Mouse (Mus musculus) adrenal gland, adult 2 months (tissue): Measurements from ENCODE around the gene Carmil1. TPM values are rescaled to one million over a fixed set of nuclear protein-coding genes. Genes with fewer than 3 reads are reported as not detected.
A peak's percentile ranks its signal among the peaks of the same experiment; 100 is the strongest.

Experiments used
- DNase-seq: peaks from one replicate; pipeline ENCODE4 v3.0.0; 2021
- polyA plus RNA-seq: library from polyadenylated mRNA; depleted of rRNA; stranded (reverse); fragments of >200 nt; gene quantifications from 2 replicates; pipeline ENCODE4 v1.2.3, GENCODE M21; 2012; rRNA removed
- total RNA-seq, 2 experiments: library from RNA; stranded (reverse); gene quantifications; 2 replicates each; pipeline ENCODE4 v1.2.3; 2021

Gene Carmil1
- total and polyA plus RNA-seq, 3 experiments, result 5.7 to 61.4 (median 52.7) TPM

DNA sequence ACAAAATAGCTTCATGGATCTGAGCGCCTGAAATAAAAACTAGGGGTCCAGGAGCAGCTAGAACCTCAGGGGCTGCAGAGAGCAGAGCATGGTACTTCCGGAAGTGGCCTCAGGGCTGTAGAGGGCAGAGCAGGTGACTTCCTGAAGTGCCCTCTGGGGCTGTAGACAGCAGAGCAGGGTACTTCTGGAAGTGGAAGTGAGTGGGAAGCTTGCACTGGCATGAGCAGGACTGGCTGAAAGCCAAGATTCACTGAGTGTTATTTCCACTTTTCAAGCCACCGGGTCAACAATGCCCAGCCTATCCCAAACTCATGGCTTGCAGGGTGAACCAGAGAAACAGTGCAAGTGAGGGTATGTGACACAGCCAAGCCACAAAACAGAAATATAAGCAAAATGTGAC lies 243.1 kb downstream of the Carmil1 start:
- DNase-seq, result no peak

DNA sequence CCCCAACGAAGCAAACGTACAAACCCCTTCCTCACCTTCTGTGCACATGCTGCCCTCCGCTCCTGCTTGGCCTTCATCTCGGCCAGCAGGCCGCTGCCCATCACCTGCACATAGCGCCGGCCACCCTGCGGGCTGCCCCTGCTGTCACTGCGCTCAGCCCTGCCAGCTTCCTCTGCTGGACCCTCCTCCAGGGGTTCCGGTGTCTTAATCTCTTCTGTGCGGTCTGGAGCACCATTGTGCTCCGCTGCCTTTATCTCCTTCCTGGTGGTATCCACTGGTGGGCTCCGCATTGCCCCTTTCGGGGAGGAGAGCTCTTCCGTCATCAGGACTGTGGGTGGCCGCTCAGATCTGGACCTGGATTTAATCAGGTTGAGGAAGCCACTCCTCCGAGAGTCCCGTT lies 244.4 kb downstream of the Carmil1 start:
- DNase-seq, result no peak

DNA sequence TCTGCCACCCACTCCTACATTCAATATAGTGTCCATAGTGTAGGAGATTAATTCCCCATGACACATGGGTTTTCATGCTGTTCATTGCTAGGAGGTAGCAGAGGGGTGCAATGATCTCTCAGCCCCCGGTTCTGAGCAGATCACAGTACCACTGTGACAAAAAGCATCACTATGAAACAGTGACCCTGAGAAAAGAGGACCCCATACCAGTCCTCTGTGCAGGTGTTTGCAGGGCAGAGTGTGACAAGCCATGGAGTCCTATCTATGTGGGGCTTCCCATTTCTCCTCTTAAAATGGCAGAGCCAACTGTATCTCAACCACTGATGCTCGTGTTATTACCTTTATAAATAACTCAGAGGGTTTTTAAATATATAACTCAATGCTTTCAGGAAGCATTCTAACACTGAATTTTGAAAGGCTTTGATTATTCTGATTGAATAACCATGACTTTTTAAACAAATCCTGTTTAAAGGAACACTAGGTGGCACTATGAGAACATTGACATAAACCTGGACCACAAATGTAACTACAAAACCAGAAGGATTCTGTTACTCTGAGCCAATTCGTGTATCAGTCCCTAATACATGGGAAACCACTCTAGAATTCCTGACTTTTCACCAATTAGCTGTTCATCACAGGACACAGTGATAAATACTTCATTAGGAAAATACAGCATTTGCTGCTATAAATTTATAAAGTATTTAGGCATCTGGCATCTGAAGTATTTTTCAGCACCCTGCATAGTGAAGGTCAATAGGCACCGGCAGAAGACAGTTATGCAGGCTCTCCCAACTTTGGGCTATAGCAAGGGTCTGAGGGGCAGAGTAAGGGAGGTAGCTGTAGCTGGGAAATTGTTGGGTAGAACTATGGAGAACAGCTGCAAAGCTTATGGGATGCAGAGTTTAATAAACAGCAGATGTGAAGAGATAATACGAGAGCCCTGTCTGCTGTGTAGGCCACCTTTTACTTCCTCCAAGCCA lies 253.1 kb downstream of the Carmil1 start:
- no peak for DNase-seq

DNA sequence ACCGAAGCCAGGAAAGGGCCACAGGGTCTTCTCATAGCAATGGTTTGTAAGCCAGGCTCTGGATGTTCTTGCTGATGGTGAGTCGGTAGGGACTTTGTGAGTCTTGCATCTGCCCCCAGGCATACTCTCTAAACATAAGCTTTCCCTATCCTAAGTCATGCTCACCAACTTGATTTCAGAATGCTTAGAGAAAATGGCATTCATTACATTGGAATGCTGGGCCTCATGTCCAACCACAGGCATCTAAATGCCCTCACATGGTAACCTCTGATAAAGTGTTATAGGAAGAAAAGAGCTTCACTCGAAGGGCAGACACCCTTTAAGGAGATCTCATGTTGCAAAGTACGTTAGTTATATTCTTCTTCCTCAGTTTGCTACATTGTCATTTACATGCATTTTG lies 262.1 kb downstream of the Carmil1 start:
- DNase-seq, result no peak

DNA sequence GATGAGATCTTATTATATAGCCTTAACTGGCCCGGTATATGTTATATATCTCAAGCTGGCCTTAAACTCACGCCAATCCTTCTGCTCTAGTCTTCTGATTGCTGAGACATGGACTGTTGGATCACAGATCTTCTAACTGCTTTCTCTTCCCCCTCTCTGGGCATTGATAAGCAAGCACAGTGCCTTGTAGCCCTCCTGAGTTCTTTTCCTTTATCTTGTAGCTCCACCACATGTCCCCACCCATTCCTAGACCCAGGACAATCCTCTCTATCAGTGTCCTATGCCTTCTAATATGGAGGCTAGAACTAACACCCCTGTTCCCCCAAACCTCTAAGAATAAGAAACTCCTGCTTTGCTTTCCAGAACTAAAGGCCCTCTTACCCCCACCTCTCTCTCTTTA lies 275.1 kb downstream of the Carmil1 start:
- no peak for DNase-seq

DNA sequence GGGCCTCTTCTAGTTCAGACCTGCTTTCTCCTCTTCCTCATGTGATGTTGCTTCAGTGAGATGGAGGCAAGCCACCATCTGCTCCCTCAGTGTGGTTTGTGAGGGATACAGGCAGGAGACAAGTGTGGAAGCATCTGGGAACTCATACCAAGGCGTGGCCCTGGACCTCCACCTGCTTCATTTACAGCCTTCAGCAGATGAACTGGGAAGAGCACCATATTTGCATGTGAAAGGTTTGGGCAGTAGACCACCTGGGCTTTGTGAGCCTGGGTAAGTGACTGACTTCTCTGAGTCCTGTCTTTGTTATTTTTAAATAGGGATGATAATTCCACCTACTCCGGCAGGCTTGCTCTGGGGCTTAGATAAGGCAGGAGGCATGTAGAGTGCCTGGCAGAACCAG lies 278.8 kb downstream of the Carmil1 start:
- DNase-seq, result no peak

DNA sequence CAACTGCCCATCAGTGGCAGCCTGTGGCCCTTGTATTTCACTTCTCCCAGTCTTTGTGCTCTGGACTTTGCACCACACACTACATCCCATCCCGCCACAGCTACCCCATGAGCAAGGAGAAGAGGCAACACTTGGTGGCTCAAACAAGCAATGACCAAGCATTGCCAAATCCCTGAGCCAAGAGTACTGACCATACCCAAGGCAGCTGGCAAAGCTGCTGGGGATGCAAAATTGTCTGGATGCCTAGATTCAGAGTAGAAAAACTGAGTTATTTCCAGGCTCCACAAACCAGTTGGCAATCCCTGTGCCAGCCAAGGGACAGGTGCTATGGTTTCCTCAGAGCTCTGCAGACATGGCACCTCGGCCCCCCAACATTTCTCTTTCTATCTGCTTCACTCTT lies 279.5 kb downstream of the Carmil1 start:
- no peak for DNase-seq

DNA sequence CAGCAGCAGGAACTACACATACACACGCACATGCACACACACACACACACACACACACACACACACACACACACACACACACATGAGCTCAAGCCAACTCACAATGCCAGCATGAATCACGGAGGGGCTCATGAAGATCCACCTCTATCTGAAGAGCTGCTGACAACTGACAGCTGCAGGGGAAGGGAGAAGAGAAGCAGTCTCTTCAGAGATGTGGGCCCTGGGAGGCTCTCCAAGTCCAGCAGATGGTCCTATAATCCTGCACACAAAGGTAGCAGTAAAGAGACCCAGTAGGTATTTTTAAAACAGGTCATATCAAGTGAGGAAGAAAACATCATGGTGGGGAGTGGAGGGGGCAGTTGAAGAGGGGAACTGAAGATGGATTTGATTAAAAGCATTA lies 281.8 kb downstream of the Carmil1 start:
- no peak for DNase-seq

DNA sequence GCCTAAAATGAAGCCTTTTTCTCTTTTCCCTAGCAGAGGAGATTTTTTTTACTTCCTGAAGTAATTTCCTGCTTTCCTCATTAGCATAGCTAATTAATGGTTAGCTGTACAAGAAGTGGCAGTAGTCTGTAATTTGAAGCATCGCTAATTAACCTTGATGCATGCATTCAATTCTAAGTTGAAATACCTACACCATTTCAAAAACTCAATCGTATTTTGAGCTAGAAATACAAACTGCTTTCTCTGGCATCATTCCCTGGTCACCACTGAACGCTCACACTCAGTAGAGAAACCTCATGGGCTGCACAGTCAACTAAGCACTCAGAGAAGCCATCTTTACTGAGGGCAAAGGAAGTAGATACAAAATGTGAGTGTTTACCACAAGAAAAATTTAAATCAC lies 285.8 kb downstream of the Carmil1 start:
- DNase-seq, result no peak

DNA sequence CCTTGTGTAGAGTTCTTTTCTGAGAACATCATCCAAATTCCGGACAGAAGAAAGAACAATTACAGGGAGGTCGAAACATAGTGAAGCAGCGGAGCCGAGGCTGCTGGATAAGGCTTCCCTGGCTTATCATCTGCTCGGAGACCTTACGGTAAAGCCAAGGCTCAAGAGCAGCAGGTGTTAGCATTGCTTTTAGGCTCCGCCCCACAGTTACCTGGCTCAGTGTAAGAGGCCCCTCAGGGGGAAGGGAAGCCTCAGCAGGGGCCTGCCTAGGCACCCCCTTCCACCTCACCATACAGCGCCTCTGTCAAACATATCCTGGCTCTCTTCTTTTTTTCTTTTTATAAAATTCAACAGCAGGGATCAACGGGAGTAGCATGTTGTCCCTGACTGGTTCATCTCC lies 286.6 kb downstream of the Carmil1 start:
- DNase-seq, result no peak

DNA sequence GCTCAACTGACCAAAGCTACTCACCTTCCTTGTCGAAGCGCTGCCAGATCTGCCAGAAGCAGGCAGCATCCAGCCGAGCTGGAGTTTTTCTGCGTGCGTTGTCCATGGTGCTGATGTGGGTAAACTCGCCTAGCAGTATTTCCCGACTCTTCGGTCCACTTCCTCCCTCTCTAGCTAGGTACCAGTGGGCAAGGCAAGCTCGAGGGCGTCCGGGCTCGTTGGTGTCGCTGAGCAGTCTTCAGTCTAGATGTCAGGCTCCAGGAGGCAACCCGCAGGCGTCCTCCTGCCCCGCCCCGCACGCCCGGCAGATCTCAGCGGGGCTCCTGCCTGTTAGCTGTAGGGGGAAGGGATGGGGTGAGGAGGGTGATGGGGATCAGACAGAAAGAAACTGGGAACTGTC lies 289.7 kb downstream of the Carmil1 start, which contains the start of gene Scgn:
TSS of gene Scgn (minus strand) at position 287 of the 400 bp plus-strand sequence.
- DNase-seq, result peak; percentile 56

DNA sequence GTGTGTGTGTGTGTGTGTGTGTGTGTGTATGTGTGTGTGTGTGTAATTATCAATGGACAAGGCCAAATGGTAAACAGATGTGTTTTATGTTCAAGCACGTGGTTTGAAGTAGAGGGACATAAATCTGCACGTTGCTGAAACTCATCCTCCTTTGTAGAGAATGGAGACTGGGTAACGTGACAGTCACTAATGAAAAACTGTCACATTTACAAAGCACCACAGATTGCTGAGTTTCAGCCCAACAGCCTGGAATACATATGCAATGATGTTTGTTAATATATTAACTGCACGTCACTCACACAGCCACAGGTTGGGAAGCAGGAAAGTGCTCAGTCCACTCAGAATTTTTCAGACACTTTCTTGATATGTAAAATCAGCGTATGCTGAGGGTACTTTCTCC lies 290.1 kb downstream of the Carmil1 start:
- DNase-seq, result no peak

DNA sequence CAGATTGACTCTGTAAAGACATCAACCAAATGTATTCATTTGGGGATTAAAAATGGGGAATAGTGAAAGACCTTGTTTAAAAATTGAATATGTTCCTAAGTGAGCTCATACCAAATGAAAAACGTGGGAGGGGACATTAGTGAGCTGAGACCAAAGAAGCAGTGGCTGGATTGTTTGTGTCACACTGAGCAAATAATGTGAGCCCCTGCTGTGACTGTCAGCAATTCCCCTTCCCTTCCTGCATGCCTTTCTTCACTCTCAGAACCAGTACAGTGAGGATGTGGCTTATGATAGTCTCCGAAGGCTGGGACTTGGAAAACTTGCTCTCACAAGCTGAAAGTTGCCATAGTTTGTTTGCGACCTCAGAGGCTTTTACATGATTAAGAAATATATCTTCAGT lies 295.5 kb downstream of the Carmil1 start:
- no peak for DNase-seq

DNA sequence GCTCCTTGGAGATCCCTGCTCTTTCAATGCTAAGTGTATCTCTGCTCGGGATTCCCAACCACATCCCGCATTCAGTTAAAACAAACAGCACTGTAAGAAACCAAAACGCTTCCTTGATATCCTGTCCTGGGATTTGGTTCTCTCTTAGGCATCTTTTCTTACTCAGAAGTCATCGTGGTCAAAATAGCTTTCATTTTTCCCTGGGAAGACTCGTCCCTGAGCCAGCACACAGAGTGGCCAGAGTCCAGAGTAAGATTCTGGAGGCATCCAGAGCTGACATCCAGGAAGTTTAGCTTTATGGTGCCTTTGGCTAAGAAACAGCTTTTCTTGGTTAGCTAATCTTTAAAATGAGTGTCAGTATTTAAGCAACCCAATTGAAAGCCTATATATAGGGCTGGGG lies 308.3 kb downstream of the Carmil1 start:
- no peak for DNase-seq

DNA sequence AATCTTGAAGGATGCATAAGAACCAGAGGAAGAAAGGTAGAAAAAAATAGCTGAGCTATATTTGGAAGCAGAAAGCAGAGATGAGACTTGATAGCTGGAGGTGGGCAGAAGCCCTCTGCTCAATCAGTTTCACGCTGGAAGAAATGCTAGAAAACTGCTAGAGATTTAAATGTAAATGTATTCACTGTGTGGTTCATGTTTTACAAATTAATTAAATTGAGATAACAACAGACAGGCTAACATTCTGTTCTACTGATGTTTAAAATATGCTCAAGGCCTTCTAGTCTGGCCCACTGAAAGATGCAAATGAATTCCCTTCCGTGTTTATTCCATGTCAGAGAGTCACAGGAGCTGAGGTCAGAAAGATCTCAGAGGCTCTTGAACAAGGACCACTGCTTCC lies 308.7 kb downstream of the Carmil1 start:
- DNase-seq, result no peak

DNA sequence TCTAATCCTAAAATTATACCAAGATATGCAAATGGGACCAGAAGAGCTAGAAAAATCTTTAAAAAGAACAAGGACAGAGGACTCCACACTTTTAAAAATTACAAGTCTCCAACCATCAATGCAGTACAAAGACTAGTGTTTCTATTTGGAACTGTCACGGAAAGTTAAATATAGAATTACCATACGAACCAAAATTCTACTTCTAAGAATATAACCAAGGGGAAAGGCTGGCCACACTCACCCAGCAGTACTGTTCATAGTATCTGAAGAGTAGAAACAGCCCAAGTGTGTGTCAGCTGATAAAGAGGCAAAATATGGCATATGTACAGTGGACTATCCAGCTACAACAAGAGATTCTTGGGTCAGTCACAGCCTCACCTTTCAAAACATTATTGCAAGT lies 315.7 kb downstream of the Carmil1 start:
- DNase-seq, result no peak

Other genes starting within 250 kb of the Carmil1 start
- 1 to 10 TPM; 3.0 to 4.2 TPM for gene Cmah, start 46.6 kb upstream of the Carmil1 start, total RNA-seq
- gene Cmah, start 46.6 kb upstream of the Carmil1 start, polyA plus RNA-seq, result 0.03 and 0.18 TPM in 2 replicates